Comparison of ENCODE assay signal across 17 mouse cellular contexts in the genomic region with DNA sequence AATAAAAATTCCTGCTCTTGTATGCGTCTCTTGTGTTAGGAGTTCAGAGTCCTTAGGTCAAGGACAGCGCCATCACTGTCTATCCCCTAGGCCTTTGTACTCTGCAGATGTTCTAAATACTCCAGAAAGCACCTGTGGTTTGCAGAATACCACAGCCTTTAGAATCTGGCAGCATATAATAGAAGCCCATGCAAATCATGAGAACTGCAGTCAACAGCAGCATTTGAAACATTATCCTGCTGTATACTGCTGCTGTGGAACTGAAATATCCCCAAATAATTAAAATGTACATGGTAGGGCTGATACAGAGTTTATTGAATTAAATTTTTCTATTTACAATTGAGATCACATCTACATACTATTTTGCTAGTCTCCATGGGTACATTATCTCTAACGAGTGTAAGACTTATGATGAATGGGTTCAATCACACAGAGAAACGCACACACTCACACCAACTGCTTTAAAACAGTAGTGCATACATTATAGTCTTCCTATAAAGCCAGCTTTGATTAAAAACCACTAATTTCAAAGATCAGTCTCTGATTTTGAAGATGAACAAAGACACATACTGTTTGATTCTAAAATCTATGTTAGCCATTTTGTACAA.
"Had no signal": no experiment of that assay in that cellular context is flagged by ENCODE, and none has a peak within 500 bp of the region (broad histone marks: within the 10 kb centered on the region; RNA-seq: fewer than 3 reads in every experiment).

No protein-coding gene starts in this region.

- H3K27me3 ChIP-seq: liver, embryonic 15.5 days; lung, embryonic 15.5 days; megakaryocyte, embryonic 14.5 days; midbrain, embryonic 13.5 days; midbrain, embryonic 15.5 days; stomach, embryonic 15.5 days had no signal

- H3K9me3 ChIP-seq: liver, embryonic 15.5 days; lung, embryonic 15.5 days; megakaryocyte, embryonic 14.5 days; midbrain, embryonic 13.5 days; midbrain, embryonic 15.5 days; stomach, embryonic 15.5 days had no signal

- H3K4me2 ChIP-seq: liver, embryonic 15.5 days; lung, embryonic 15.5 days; midbrain, embryonic 11.5 days; midbrain, embryonic 13.5 days; midbrain, embryonic 15.5 days; stomach, embryonic 15.5 days had no signal

- H3K27ac ChIP-seq: liver, embryonic 15.5 days; lung, embryonic 15.5 days; macrophage; midbrain, embryonic 13.5 days; midbrain, embryonic 15.5 days; stomach, embryonic 15.5 days; stomach, postnatal 0 days had no signal

- ATAC-seq: liver, postnatal 0 days; lung, postnatal 0 days; midbrain, embryonic 13.5 days; midbrain, embryonic 15.5 days had no signal

- DNase-seq: liver, postnatal 0 days; lung, adult 2 months; lung, postnatal 14 days; lung, postnatal 36 days; right cerebral cortex, postnatal 14 days; thymus, adult 2 months; thymus, postnatal 25 days had no signal

- H3K4me1 ChIP-seq: liver, embryonic 15.5 days; lung, embryonic 15.5 days; megakaryocyte, embryonic 14.5 days; midbrain, embryonic 13.5 days; midbrain, embryonic 15.5 days; stomach, embryonic 15.5 days had no signal

- H3K4me3 ChIP-seq: liver, embryonic 15.5 days; lung, embryonic 15.5 days; megakaryocyte, embryonic 14.5 days; midbrain, embryonic 13.5 days; midbrain, embryonic 15.5 days; stomach, embryonic 15.5 days had no signal

- H3K9ac ChIP-seq: liver, embryonic 15.5 days; liver, postnatal 0 days; lung, embryonic 15.5 days; midbrain, embryonic 13.5 days; midbrain, embryonic 15.5 days; stomach, embryonic 15.5 days had no signal
